Mouse (Mus musculus): ENCODE results near the gene Ccl26.
"Not testable (repeated sequence)": the region's sequence is repeated elsewhere in the genome, so short reads cannot be mapped to it uniquely, and the experiment has no call there.

Gene Ccl26

GRCm38 (mm10) chr5:135563469-135563868, at the start of gene Ccl26:
Gene Ccl26 (minus strand): TSS chr5:135563569.
- no peak for DNase-seq (ENCODE audit: low read depth, low spot score)

- DNase-seq (ENCODE audit: low read depth, low spot score) = no peak
These were observed 46.4 kb upstream of the Ccl26 start for GRCm38 (mm10) chr5:135609794-135610193.

GRCm38 (mm10) chr5:135607581-135607980, 44.2 kb upstream of the Ccl26 start:
- DNase-seq (ENCODE audit: low read depth, low spot score) = no peak

GRCm38 (mm10) chr5:135606717-135607116, 43.3 kb upstream of the Ccl26 start:
- not testable (repeated sequence) for DNase-seq (ENCODE audit: low read depth, low spot score)

GRCm38 (mm10) chr5:135604643-135605042, 41.3 kb upstream of the Ccl26 start:
- DNase-seq (ENCODE audit: low read depth, low spot score) = not testable (repeated sequence)

- no peak for DNase-seq (ENCODE audit: low read depth, low spot score)
These were observed 26.8 kb upstream of the Ccl26 start for GRCm38 (mm10) chr5:135589996-135590784.

GRCm38 (mm10) chr5:135587764-135588163, 24.4 kb upstream of the Ccl26 start:
- no peak for DNase-seq (ENCODE audit: low read depth, low spot score)

GRCm38 (mm10) chr5:135585691-135586090, 22.3 kb upstream of the Ccl26 start:
- no peak for DNase-seq (ENCODE audit: low read depth, low spot score)

- DNase-seq (ENCODE audit: low read depth, low spot score) = no peak
These were observed 19.0 kb upstream of the Ccl26 start for GRCm38 (mm10) chr5:135582330-135582729.

GRCm38 (mm10) chr5:135579331-135579751, 16.0 kb upstream of the Ccl26 start:
- DNase-seq (ENCODE audit: low read depth, low spot score) = no peak

- DNase-seq (ENCODE audit: low read depth, low spot score) = no peak
These were observed 12.7 kb upstream of the Ccl26 start for GRCm38 (mm10) chr5:135576055-135576454.

- no peak for DNase-seq (ENCODE audit: low read depth, low spot score)
These were observed 9.6 kb upstream of the Ccl26 start, which contains the start of gene Ccl24 for GRCm38 (mm10) chr5:135573006-135573405. Gene Ccl24 (minus strand): TSS chr5:135573049.

- DNase-seq (ENCODE audit: low read depth, low spot score) = no peak
These were observed 5.3 kb upstream of the Ccl26 start for GRCm38 (mm10) chr5:135568698-135569097.

- no peak for DNase-seq (ENCODE audit: low read depth, low spot score)
These were observed 4.3 kb upstream of the Ccl26 start for GRCm38 (mm10) chr5:135567556-135568265.

- no peak for DNase-seq (ENCODE audit: low read depth, low spot score)
These were observed 5.7 kb downstream of the Ccl26 start for GRCm38 (mm10) chr5:135557671-135558070.

GRCm38 (mm10) chr5:135557051-135557450, 6.3 kb downstream of the Ccl26 start:
- DNase-seq (ENCODE audit: low read depth, low spot score) = peak; percentile 68

GRCm38 (mm10) chr5:135556259-135556658, 7.1 kb downstream of the Ccl26 start:
- no peak for DNase-seq (ENCODE audit: low read depth, low spot score)

- DNase-seq (ENCODE audit: low read depth, low spot score) = no peak
These were observed 11.8 kb downstream of the Ccl26 start for GRCm38 (mm10) chr5:135551591-135551990.

- no peak for DNase-seq (ENCODE audit: low read depth, low spot score)
These were observed 12.5 kb downstream of the Ccl26 start for GRCm38 (mm10) chr5:135550910-135551309.

GRCm38 (mm10) chr5:135547990-135548389, 15.4 kb downstream of the Ccl26 start:
- no peak for DNase-seq (ENCODE audit: low read depth, low spot score)

GRCm38 (mm10) chr5:135544865-135545797, 18.2 kb downstream of the Ccl26 start, which contains the start of gene Hip1:
Gene Hip1 (minus strand): TSS chr5:135545120.
- peak; percentile 99 for DNase-seq (ENCODE audit: low read depth, low spot score)
